8 mouse cellular contexts compared by ENCODE assay signal in genomic region chr19:10449708-10450107, GRCm38 (mm10). TPM values are rescaled to one million over a fixed set of nuclear protein-coding genes. Genes with fewer than 3 reads are reported as not detected.
DNase-seq lines count a peak whose midpoint lies in the region; ATAC-seq and TF ChIP-seq lines count a peak whose summit lies in the region.

No protein-coding gene starts in this region.

- H3K9ac ChIP-seq in heart, adult 2 months (ENCODE audit: low read depth, low read length), result no peak overlapping the region
- H3K9ac ChIP-seq in heart, embryonic 11.5 days (ENCODE audit: low read depth, low read length), result no peak overlapping the region
- no peak overlapping the region for H3K9ac ChIP-seq in intestine, embryonic 15.5 days
- no peak overlapping the region for H3K9ac ChIP-seq in midbrain, embryonic 13.5 days (replicated peaks)

- no peaks in the 10 kb centered on the region for H3K27me3 ChIP-seq in heart, adult 2 months (ENCODE audit: control insufficient read depth, insufficient read depth, low read length)
- peaks cover 40% of the 10 kb centered on the region for H3K27me3 ChIP-seq in heart, embryonic 11.5 days (ENCODE audit: control insufficient read depth, insufficient read depth, low read length)
- peaks cover 19% of the 10 kb centered on the region for H3K27me3 ChIP-seq in intestine, embryonic 15.5 days (replicated peaks)
- peaks cover 20% of the 10 kb centered on the region for H3K27me3 ChIP-seq in midbrain, embryonic 13.5 days

- TF ChIP-seq EP300 in heart, adult 2 months (IDR thresholded peaks at IDR 0.05; ENCODE audit: insufficient read depth, low read depth, low read length), result no peak

- WGBS in heart, adult 2 months, result 6% methylated on average over 3 of the region's 3 CpGs
- 0% methylated on average over 3 of the region's 3 CpGs for WGBS in heart, embryonic 11.5 days (ENCODE audit: insufficient replicate concordance)
- WGBS in intestine, embryonic 15.5 days, result 5% methylated on average over 3 of the region's 3 CpGs
- 7% methylated on average over 3 of the region's 3 CpGs for WGBS in midbrain, embryonic 13.5 days

- peak; percentile 90 for TF ChIP-seq CTCF in heart, adult 2 months (IDR thresholded peaks at IDR 0.05)

- no peaks in the 10 kb centered on the region for H3K4me1 ChIP-seq in heart, adult 2 months (ENCODE audit: control insufficient read depth, insufficient read depth, low read length)
- H3K4me1 ChIP-seq in heart, embryonic 11.5 days (ENCODE audit: control insufficient read depth, insufficient read depth, low read length), result no peaks in the 10 kb centered on the region
- H3K4me1 ChIP-seq in intestine, embryonic 15.5 days (replicated peaks), result no peaks in the 10 kb centered on the region
- peaks cover 9% of the 10 kb centered on the region; the same call in 1 of the 2 replicates for H3K4me1 ChIP-seq in midbrain, embryonic 13.5 days (replicated peaks)

- TF ChIP-seq POLR2A in heart, adult 2 months (IDR thresholded peaks at IDR 0.05; ENCODE audit: insufficient read depth, low read depth, low read length), result no peak

- H3K4me2 ChIP-seq in heart, embryonic 11.5 days, result no peak overlapping the region
- no peak overlapping the region for H3K4me2 ChIP-seq in intestine, embryonic 15.5 days (replicated peaks)
- H3K4me2 ChIP-seq in midbrain, embryonic 13.5 days (replicated peaks), result no peak overlapping the region

- no peaks in the 10 kb centered on the region for H3K36me3 ChIP-seq in heart, adult 2 months (ENCODE audit: control insufficient read depth, insufficient read depth, low read length)
- H3K36me3 ChIP-seq in heart, embryonic 11.5 days (ENCODE audit: control insufficient read depth, insufficient read depth, low read length), result no peaks in the 10 kb centered on the region
- H3K36me3 ChIP-seq in intestine, embryonic 15.5 days, result no peaks in the 10 kb centered on the region
- peaks cover 35% of the 10 kb centered on the region for H3K36me3 ChIP-seq in midbrain, embryonic 13.5 days

- no peaks in the 10 kb centered on the region for H3K9me3 ChIP-seq in heart, embryonic 11.5 days (replicated peaks; ENCODE audit: control insufficient read depth, low read length)
- no peaks in the 10 kb centered on the region for H3K9me3 ChIP-seq in intestine, embryonic 15.5 days
- no peaks in the 10 kb centered on the region for H3K9me3 ChIP-seq in midbrain, embryonic 13.5 days

- intact Hi-C loops in heart, adult 2 months (cut with DNase I), result loop anchor here (1.0 to 5.0 kb wide), 2 partner anchors 37 to 153 kb away; no protein-coding TSS in a partner anchor
- intact Hi-C loops in left cerebral cortex, postnatal 10 days (cut with DNase I), result loop anchor here (1.0 kb wide), 1 partner anchor 34 kb away; no protein-coding TSS in a partner anchor

- DNase-seq in heart, adult 2 months, result peak; percentile 47 to 63
- DNase-seq in cerebellum, adult 8-10 months, result peak; percentile 68
- DNase-seq in forelimb bud, embryonic 11.5 days (ENCODE audit: low read depth, low spot score), result peak; percentile 82
- peak; percentile 70 to 82 for DNase-seq in left cerebral cortex, postnatal 10 days (ENCODE audit: extremely low spot score in 1 of 2, low spot score in 2 of 2)
- DNase-seq in spleen, postnatal 10 days (ENCODE audit: low spot score in 2 of 2), result peak; percentile 42 to 77

- H3K27ac ChIP-seq in heart, adult 2 months, result no peak overlapping the region
- H3K27ac ChIP-seq in heart, embryonic 11.5 days (ENCODE audit: low read depth, low read length), result no peak overlapping the region
- H3K27ac ChIP-seq in intestine, embryonic 15.5 days, result no peak overlapping the region
- no peak overlapping the region for H3K27ac ChIP-seq in midbrain, embryonic 13.5 days

- ATAC-seq in heart, embryonic 11.5 days (replicated peaks; ENCODE audit: insufficient number of reproducible peaks, low FRiP score, low TSS enrichment), result no peak
- peak; percentile 67 for ATAC-seq in intestine, embryonic 15.5 days
- ATAC-seq in midbrain, embryonic 13.5 days, result peak; percentile 65

- no peak overlapping the region for H3K4me3 ChIP-seq in heart, adult 2 months
- H3K4me3 ChIP-seq in heart, embryonic 11.5 days (ENCODE audit: low read depth, low read length), result no peak overlapping the region
- no peak overlapping the region for H3K4me3 ChIP-seq in intestine, embryonic 15.5 days (replicated peaks)
- no peak overlapping the region for H3K4me3 ChIP-seq in midbrain, embryonic 13.5 days (replicated peaks)

- no peaks in the 10 kb centered on the region for H3K79me2 ChIP-seq in heart, adult 2 months (replicated peaks; ENCODE audit: control insufficient read depth, insufficient read depth, low read length)

RNA-seq across cellular contexts. Expression of gene Lrrc10b, which starts 7.6 kb away (rescaled TPM):
- total RNA-seq in heart, adult 2 months (2021), result 1 to 10 TPM; 1.7 to 2.3 TPM
- 0.12 and 1.2 TPM in 2 replicates for polyA plus RNA-seq in heart, adult 2 months (2012; rRNA removed)
- polyA plus RNA-seq in heart, embryonic 11.5 days (2014; fragmentation: Nextera tagmentation; extraction: Ambion mirVana), result 0.19 TPM in 1 of 2 replicates, not detected in the other
- polyA plus RNA-seq in intestine, embryonic 15.5 days (2015; fragmentation: Nextera tagmentation; extraction: Ambion mirVana), result 0.56 and 0.62 TPM in 2 replicates
- total RNA-seq in left cerebral cortex, postnatal 10 days (2021), result 10 to 100 TPM in 1 of 2 experiments, 1 to 10 TPM in 1; 8.7 to 13.3 TPM
- polyA plus RNA-seq in midbrain, embryonic 13.5 days (2015; fragmentation: Nextera tagmentation; extraction: Ambion mirVana), result 0.71 and 0.76 TPM in 2 replicates

RNA-seq across cellular contexts. Expression of gene Ppp1r32, which starts 33.0 kb away (rescaled TPM):
- under 1 TPM; 0.16 to 0.29 TPM for total RNA-seq in heart, adult 2 months (2021)
- 0.20 and 1.1 TPM in 2 replicates for polyA plus RNA-seq in heart, adult 2 months (2012; rRNA removed)
- not detected in 2 replicates for polyA plus RNA-seq in heart, embryonic 11.5 days (2014; fragmentation: Nextera tagmentation; extraction: Ambion mirVana)
- polyA plus RNA-seq in intestine, embryonic 15.5 days (2015; fragmentation: Nextera tagmentation; extraction: Ambion mirVana), result 0.68 and 1.4 TPM in 2 replicates
- 1 to 10 TPM in 1 of 2 experiments, under 1 TPM in 1; 0.83 to 2.0 TPM for total RNA-seq in left cerebral cortex, postnatal 10 days (2021)
- polyA plus RNA-seq in midbrain, embryonic 13.5 days (2015; fragmentation: Nextera tagmentation; extraction: Ambion mirVana), result 1.0 and 1.6 TPM in 2 replicates
